Mouse (Mus musculus) embryo, embryonic 11 days (tissue): ENCODE results near the gene Ift140.
"Not testable (repeated sequence)": the region's sequence is repeated elsewhere in the genome, so short reads cannot be mapped to it uniquely, and the experiment has no call there.

Experiments
- DNase-seq: peaks from one replicate; pipeline ENCODE4 v3.0.0-alpha.2; 2015

Ift140 gene

DNA sequence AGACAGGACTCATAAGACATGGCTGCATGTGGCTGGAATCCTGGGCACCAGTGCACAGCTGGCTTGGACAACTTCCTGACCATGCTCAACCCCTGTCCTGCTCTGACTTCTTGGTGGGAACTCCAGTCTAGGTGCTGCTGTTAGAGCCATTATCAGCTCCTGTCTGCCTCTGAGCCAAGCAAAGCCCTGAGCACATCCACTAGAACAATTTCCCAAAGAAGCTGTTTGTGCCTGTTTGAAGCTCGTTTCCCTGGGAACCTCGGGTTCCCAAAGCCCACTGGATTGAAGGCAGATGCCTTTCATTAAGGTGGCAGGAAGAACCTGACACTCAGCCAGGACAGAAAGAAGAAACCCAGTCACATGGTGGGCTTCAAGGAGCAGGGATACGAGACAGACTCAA lies 104.5 kb downstream of the Ift140 start, which contains the start of gene Ptx4:
Ptx4 (plus strand) TSS at position 355 of the 400 bp plus-strand sequence.
- peak; percentile 10 for DNase-seq

DNA sequence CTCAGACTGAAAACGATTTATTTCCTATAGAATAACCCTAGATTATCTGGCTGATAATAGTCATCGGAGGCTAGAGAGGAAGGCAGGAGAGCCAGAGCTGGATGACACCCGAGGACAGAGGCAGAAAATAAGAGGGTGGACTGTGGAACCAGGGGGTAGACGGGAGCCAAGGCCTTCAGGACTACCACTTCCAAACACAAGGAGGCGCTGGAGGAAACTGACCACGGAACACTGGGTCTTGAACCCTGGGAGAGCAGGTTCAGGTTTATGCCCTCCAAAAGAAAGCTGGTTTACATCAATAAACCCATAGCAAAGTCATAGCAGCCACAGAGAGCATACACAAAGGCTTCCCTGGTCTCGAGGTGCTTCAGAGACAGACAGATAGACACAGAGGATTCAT lies 108.1 kb downstream of the Ift140 start:
- DNase-seq = peak; percentile 18

DNA sequence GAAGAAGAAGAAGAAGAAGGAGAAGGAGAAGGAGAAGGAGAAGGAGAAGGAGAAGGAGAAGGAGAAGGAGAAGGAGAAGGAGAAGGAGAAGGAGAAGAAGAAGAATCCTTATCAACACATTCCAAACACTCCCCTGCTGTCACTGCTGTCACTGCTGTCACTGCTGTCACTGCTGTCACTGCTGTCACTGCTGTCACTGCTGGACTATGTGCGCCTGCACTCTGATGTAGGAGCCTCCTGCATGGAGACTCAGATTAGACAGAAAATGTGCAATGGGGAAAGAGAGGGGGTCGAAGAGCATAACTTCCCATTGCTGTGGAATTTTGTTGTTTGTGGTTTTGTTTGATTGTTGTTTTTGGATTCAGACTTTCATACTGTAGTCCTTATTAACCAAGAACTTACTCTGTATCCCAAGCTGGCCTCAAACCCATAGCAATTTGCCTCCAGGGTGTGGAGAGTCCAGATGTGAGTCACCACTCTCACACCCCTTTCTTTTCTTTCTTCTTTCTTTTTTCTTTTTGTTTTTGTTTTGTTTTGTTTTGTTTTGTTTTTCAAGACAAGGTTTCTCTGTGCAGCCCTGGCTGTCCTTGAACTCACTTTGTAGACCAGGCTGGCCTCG lies 109.7 kb downstream of the Ift140 start:
- DNase-seq = not testable (repeated sequence)

DNA sequence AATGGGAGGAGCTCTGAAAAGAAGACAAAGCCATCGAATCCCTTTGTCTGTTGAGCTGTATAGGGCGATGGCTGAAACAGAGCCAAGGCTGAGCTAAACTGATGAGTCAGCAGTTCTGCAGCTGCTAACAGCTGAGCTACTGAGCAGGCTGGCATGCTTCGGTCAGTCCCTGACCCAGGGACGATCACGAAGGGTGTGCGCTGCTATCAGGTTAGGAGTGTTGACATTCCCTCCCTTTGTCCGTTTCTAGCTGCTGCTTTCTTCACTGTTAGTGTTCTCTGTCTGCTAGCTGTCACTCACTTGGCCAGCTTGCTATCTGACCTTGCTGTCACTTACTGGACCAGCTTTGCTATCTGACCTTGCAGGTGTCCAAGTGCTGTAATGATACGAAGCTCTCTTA lies 111.2 kb downstream of the Ift140 start:
- DNase-seq = peak; percentile 29

DNA sequence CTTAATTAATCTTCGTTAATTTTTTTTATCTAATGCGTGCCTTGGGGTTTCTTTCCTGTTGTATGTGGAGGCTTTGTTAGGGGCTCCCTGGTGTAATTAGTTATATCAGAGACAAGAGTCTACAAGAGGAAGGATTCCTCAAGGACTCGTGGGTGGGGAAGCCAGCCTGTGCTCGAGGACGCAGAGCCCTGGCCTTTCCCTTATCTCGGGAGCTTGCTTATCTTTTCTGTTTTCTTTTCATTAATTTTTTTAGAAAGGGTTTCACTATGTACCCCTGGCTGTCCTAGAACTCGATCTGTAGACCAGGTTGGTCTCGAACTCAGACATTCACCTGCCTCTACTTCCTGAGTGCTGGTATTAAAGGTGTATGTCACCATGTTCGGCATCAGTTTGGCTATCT lies 111.8 kb downstream of the Ift140 start:
- DNase-seq = no peak

DNA sequence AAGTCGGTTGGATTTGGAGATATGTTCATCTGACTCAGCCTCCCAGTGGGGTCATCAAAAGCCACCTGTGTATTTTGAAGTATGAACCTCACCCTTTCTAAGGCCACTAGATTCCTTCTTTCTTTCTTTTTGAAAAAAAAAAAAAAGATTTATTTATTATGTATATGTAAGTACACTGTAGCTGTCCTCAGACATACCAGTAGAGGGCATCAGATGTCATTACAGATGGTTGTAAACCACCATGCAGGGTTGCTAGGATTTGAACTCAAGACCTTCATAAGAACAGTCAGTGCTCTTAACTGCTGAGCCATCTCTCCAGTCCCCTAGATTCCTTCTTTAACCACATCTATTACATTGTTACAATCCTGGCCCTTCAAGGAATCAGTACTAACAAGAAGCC lies 114.2 kb downstream of the Ift140 start:
- DNase-seq = no peak

DNA sequence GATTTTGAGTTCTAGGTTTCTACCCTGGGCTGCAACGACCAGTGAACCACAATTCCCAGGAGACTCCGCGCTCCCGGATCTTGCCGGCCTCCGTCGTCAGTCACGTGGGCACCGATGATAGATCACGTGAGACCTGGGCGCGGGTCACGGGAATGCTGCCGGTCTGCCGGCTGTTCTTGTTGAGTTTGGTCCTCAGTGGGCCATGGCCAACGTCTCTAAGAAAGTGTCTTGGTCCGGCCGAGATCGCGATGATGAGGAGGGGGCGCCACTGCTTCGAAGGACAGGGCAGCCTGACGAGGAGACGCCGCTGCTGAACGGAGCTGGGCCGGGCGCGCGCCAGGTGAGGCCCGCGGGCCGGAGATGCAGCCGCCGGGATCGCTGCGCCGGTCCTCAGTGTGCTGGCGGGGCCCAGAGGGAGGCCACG lies 117.4 kb downstream of the Ift140 start, which contains the start of gene Clcn7:
Clcn7 (plus strand) TSS at position 117 of the 424 bp plus-strand sequence.
- peak; percentile 98 for DNase-seq

DNA sequence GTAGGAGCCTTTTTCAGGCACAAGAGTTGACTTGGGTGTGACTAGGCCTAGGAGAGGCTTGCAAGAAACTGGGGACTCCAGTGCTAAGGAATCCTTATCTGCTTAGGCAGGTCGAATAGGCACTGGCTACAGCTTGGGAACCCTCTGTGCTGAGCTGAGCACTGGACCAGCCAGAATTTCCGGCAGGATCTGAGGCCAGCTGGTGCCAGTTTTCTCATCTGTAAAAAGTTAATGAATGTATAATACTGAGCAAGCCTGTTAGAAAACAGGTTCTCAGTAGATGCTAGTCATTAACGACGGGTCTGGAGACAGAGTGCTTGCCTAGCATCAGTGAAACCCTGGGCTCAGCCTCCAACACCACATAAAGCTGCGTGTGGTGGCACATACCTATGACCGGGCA lies 119.7 kb downstream of the Ift140 start:
- DNase-seq = no peak

DNA sequence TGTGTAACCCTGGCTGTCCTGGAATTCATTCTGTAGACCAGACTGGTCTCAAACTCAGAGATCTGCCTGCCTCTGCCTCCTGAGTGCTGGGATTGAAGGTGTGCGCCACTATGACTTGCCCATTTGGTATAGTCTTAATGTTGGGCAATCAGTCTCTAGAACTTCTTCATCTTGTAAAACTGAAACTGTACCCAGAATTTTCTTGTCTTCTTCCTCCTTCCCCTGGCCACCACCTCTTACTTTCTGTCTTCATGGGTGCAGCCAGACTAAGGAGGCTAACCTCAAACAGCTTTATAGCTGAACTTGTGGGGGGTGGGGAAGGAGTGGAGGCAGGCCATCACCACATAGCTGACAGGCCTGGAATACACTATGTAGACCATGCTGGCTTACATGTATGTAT lies 122.9 kb downstream of the Ift140 start:
- DNase-seq = no peak

DNA sequence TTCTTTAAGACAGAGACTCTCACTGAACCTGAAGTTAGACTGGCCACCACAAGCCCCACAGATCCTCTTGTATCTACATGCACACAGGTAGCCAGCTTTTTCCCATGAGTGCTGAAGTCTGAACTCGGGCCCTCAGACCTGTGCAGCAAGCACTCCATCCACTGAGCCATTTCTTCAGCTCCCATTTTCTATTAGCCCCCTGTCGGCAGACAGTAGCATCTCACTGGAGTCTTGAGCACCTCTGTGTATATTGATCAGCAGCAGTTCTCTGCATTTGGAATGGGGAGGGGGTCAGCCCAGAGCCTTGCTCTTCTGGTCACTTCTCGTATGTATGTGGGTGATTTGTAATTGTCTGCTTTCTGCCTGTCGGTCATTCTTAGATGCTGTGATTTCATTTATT lies 124.1 kb downstream of the Ift140 start:
- DNase-seq = peak; percentile 16
